Mouse (Mus musculus): ENCODE measurements at regions not wholly inside any gene's neighbourhood (a gene's known extent, or its start where the extent isn't known, plus 50 kb on each side); places are given as distances from the start of the nearest gene placed in this dataset. TPM values are rescaled to one million over a fixed set of nuclear protein-coding genes. Genes with fewer than 3 reads are reported as not detected.

DNA sequence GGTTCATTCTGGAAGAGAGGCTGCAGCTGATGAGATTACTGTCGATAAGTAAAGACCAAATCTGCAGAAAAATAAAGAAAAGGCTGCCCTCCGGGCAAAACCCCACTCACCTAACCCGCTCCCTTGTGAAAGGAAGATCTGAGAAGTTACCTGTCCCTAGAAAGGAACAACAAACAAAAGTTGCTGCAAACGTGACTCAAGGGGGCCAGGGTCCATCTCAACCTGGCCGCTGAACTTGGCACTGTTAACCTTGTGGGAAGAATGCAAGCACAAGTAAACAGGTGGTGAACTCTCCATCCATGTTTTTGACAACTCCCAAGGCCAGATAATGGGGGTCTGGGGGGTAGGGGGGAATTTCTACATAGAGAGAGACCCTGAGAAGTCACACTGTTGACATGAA is 58.7 kb upstream of the Klf3 start:
- Histone ChIP-seq H3K27me3 (replicated peaks; ENCODE audit: control insufficient read depth, insufficient read depth, low read length) (no peaks in the 10 kb centered on the region), H3K4me1 (replicated peaks; ENCODE audit: control insufficient read depth, insufficient read depth, low read length) (0 out of 2 replicates have a peak, but pooled peaks cover 3% of the 10 kb centered on the region), H3K9me3 (ENCODE audit: control insufficient read depth, low read length) (no peaks in the 10 kb centered on the region), H3K36me3 (ENCODE audit: control insufficient read depth, insufficient read depth, low read length) (no peaks in the 10 kb centered on the region), H3K27ac (ENCODE audit: low read depth, low read length) (no peak overlapping the region), H3K9ac (ENCODE audit: low read depth, low read length) (no peak overlapping the region), H3K4me3 (ENCODE audit: low read depth, low read length) (no peak overlapping the region), H3K4me2 (no peak overlapping the region)
- DNase-seq (ENCODE audit: low spot score): no peak
- ATAC-seq (replicated peaks; ENCODE audit: low FRiP score): no peak
- 81% methylated on average over 5 of the region's 5 CpGs for WGBS

DNA sequence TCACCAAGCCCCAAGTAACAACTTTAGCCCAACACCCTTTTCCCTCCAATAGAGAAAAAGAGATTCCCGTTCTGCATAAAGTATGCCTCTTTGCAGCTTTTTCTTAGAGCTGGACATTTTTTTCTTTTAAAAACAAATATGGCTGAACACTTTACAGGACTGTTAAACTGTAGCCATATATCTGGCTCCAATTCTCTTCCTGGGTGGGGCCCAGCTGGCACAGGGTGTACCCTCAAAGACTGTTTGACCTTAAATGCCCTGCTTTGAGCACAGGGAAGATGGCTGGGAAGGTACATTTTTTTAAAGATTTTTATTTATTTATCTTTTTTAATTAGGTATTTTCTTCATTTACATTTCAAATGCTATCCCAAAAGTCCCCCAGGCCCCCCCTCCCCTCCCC is 55.7 kb upstream of the Klf3 start:
- Histone ChIP-seq H3K27ac (ENCODE audit: low read depth, low read length) (no peak overlapping the region), H3K4me3 (ENCODE audit: low read depth, low read length) (no peak overlapping the region), H3K4me1 (replicated peaks; ENCODE audit: control insufficient read depth, insufficient read depth, low read length) (no peaks in the 10 kb centered on the region), H3K9ac (ENCODE audit: low read depth, low read length) (no peak overlapping the region), H3K9me3 (ENCODE audit: control insufficient read depth, low read length) (no peaks in the 10 kb centered on the region), H3K4me2 (no peak overlapping the region), H3K36me3 (ENCODE audit: control insufficient read depth, insufficient read depth, low read length) (no peaks in the 10 kb centered on the region), H3K27me3 (replicated peaks; ENCODE audit: control insufficient read depth, insufficient read depth, low read length) (no peaks in the 10 kb centered on the region)
- DNase-seq (ENCODE audit: low spot score) (no peak), ATAC-seq (replicated peaks; ENCODE audit: low FRiP score) (no peak)
- 74% methylated on average over 1 of the region's 1 CpGs for WGBS

DNA sequence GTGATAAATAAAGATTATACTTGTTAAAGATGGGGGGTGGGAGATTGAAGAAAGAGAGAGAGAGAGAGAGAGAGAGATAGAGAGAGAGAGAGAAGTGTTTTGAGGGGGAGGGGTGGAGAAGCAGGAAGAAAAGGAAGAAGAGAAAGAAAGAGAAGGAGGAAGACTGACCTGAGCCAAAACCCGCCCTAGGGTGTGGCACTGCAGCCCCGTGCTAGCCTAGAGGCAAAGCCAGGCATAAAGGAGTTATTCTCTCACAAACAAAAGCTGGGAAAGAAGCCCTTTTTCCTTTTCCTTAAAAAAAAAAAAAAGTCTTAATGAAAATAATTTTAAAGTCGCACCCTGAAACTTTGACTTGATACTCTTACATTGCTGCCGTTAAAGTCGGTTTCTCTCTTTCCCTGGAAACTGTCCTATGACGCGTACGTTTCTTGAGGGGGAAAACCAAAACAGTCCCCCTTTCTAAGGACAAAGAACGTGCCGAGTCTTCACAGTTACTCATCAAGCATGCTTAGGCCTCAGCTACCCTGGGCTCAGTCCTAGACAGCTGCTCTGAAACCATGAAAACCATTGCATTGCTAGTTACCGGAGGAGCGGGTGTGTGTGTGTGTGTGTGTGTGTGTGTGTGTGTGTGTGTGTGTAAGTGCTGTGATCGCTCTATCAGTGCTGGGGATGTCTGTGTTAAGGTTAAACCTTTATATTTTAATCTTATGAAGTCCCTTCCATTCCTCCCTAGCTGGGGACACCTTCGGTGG is 53.6 kb upstream of the Klf3 start:
- no peaks in the 10 kb centered on the region for H3K27me3 ChIP-seq (replicated peaks; ENCODE audit: control insufficient read depth, insufficient read depth, low read length)
- no peaks in the 10 kb centered on the region for H3K4me1 ChIP-seq (replicated peaks; ENCODE audit: control insufficient read depth, insufficient read depth, low read length)
- no peaks in the 10 kb centered on the region for H3K9me3 ChIP-seq (ENCODE audit: control insufficient read depth, low read length)
- H3K27ac ChIP-seq (ENCODE audit: low read depth, low read length): no peak overlapping the region
- H3K9ac ChIP-seq (ENCODE audit: low read depth, low read length): no peak overlapping the region
- H3K4me2 ChIP-seq: no peak overlapping the region
- ATAC-seq (replicated peaks; ENCODE audit: low FRiP score) (no peak), DNase-seq (ENCODE audit: low spot score) (no peak)
- no peak overlapping the region for H3K4me3 ChIP-seq (ENCODE audit: low read depth, low read length)
- WGBS: 78% methylated on average over 14 of the region's 14 CpGs
- no peaks in the 10 kb centered on the region for H3K36me3 ChIP-seq (ENCODE audit: control insufficient read depth, insufficient read depth, low read length)

DNA sequence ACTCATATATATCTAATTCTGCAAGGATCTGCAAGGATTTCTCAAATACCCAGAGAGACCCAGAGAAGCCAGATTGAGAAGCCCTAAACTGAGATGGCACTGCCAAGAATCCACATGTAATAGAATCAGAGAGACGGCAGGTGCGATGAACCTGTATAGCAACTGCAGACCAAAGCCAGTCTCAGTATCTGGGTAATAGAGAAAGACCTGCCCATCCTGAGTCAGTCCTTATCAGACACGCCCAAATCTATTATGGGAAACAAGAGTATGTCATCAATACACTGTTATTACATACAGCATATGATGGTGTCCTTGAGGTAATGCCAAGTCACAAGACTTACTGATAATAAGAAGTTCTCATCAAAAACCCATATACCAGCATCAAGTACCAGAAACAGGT is 52.8 kb upstream of the Klf3 start:
- WGBS: 87% methylated on average over 3 of the region's 3 CpGs
- no peaks in the 10 kb centered on the region for H3K36me3 ChIP-seq (ENCODE audit: control insufficient read depth, insufficient read depth, low read length)
- DNase-seq (ENCODE audit: low spot score) (no peak), ATAC-seq (replicated peaks; ENCODE audit: low FRiP score) (no peak)
- H3K27me3 ChIP-seq (replicated peaks; ENCODE audit: control insufficient read depth, insufficient read depth, low read length): no peaks in the 10 kb centered on the region
- H3K4me2 ChIP-seq: no peak overlapping the region
- H3K4me1 ChIP-seq (replicated peaks; ENCODE audit: control insufficient read depth, insufficient read depth, low read length): no peaks in the 10 kb centered on the region
- H3K9me3 ChIP-seq (ENCODE audit: control insufficient read depth, low read length): no peaks in the 10 kb centered on the region
- no peak overlapping the region for H3K4me3 ChIP-seq (ENCODE audit: low read depth, low read length)
- H3K27ac ChIP-seq (ENCODE audit: low read depth, low read length): no peak overlapping the region
- no peak overlapping the region for H3K9ac ChIP-seq (ENCODE audit: low read depth, low read length)

DNA sequence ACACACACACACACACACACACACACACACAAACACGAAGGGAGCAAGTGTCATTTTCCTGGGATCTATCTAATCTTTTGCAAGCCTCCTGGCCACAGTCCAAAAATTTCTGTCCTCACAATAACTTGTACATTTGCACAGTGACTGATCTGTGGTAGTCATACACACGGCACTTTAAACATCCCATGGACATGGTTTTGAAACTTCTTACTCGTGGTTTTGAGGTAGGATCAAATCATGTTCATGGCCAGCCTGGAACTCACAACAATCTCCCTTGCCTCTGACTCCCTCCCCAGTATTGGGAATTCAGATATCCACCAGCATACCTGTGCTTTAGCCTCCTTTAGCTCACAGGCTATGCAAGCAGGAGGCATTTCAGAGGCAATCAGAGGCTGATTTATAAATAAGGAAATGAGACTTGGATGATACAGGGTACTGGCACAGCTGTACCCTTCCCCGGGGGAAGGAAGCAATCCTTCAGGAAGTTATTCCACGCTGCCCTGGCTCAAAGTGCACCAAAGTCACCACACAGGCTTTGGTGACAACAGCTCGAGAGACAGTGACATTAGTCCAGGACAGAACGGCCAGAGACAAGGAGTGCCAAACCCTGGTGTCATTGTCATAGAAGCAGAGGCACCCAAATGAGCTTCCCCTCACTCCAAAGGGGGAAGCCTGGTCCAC is 52.1 kb upstream of the Klf3 start:
- Histone ChIP-seq H3K27me3 (replicated peaks; ENCODE audit: control insufficient read depth, insufficient read depth, low read length) (no peaks in the 10 kb centered on the region), H3K36me3 (ENCODE audit: control insufficient read depth, insufficient read depth, low read length) (no peaks in the 10 kb centered on the region), H3K27ac (ENCODE audit: low read depth, low read length) (no peak overlapping the region), H3K4me2 (no peak overlapping the region), H3K4me3 (ENCODE audit: low read depth, low read length) (no peak overlapping the region), H3K4me1 (replicated peaks; ENCODE audit: control insufficient read depth, insufficient read depth, low read length) (no peaks in the 10 kb centered on the region), H3K9me3 (ENCODE audit: control insufficient read depth, low read length) (no peaks in the 10 kb centered on the region), H3K9ac (ENCODE audit: low read depth, low read length) (no peak overlapping the region)
- ATAC-seq (replicated peaks; ENCODE audit: low FRiP score) (no peak), DNase-seq (ENCODE audit: low spot score) (no peak)
- WGBS: 49% methylated on average over 7 of the region's 7 CpGs

DNA sequence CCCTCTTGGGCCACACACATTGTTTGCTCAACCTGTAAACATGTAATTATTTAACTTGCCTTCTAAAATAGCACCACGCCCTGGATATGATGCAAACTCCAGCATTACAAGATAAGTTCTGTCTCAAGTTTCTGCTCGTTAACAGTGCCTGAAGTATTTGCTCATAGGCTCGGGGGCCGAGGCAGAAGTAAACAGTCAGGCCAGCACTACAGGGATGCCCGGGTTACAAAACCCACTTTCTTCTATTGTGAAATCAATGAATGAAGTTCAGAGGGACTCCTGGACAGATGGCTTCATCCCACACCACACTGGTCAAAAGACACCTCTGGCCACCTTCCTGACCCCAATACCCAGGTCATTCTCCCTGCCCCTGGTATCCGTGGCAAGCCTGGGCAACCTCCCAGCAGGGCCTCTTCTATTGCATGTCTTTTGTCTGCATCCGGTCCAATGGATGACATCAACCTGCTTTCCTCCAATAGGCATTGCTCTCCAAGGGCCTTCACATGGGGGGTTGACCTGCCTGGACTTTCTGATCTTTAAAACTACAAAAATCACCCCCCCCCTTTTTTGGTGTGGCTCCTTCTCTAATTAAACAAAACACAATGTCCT is 49.9 kb upstream of the Klf3 start:
- no peaks in the 10 kb centered on the region for H3K27me3 ChIP-seq (replicated peaks; ENCODE audit: control insufficient read depth, insufficient read depth, low read length)
- H3K9ac ChIP-seq (ENCODE audit: low read depth, low read length): no peak overlapping the region
- no peaks in the 10 kb centered on the region for H3K9me3 ChIP-seq (ENCODE audit: control insufficient read depth, low read length)
- H3K4me3 ChIP-seq (ENCODE audit: low read depth, low read length): no peak overlapping the region
- H3K36me3 ChIP-seq (ENCODE audit: control insufficient read depth, insufficient read depth, low read length): no peaks in the 10 kb centered on the region
- no peaks in the 10 kb centered on the region for H3K4me1 ChIP-seq (replicated peaks; ENCODE audit: control insufficient read depth, insufficient read depth, low read length)
- no peak for DNase-seq (ENCODE audit: low spot score)
- 68% methylated on average over 7 of the region's 7 CpGs for WGBS
- no peak overlapping the region for H3K4me2 ChIP-seq
- H3K27ac ChIP-seq (ENCODE audit: low read depth, low read length): no peak overlapping the region
- ATAC-seq (replicated peaks; ENCODE audit: low FRiP score): no peak

Small RNA genes in the stretch of these regions (microRNA-seq; reads per million reads assigned to microRNA genes)
- gene Gm25306 (ENCODE audit: borderline number of aligned reads): not detected

Measured in liver, embryonic 11.5 days (tissue).